Mouse (Mus musculus): ENCODE data around the gene Clca3a2. TPM values are rescaled to one million over a fixed set of nuclear protein-coding genes. Genes with fewer than 3 reads are reported as not detected.
"Not testable (repeated sequence)": the region's sequence is repeated elsewhere in the genome, so short reads cannot be mapped to it uniquely, and the experiment has no call there.

Gene Clca3a2
- polyA plus RNA-seq (2014; fragmentation: Nextera tagmentation; extraction: Ambion mirVana), result 0.29 and 0.32 TPM in 2 replicates

DNA sequence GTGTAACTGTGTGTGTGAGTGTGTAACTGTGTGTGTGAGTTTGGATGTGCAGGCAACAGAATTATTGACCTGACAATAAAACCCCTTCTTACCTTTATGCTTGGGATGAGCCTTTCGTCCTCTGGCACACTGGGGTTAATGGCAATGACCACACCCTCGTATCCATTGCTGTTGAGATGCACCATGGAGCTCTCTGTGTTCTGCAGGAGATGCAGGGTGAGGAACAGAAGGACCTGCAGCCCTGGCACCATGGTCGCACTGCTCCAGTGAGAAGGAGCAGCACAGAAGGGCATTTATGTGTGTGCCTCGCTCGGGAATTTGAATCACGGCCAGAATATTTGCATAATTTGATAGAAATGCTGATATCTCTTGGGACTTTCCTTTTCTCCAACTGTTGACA is at the start of gene Clca3a2:
Gene Clca3a2, minus strand, starts transcription at position 276 of the 400 bp plus-strand sequence.
- not testable (repeated sequence) for H3K4me2 ChIP-seq (replicated peaks; ENCODE audit: low read depth, low read length); H3K27ac ChIP-seq (ENCODE audit: low read length); H3K4me1 ChIP-seq (ENCODE audit: control insufficient read depth, insufficient read depth, low read length); ATAC-seq (ENCODE audit: insufficient number of reproducible peaks, insufficient read depth, low FRiP score, low read depth); H3K9me3 ChIP-seq (ENCODE audit: control insufficient read depth, low read depth, low read length); H3K4me3 ChIP-seq (ENCODE audit: low read depth, low read length); H3K9ac ChIP-seq (replicated peaks; ENCODE audit: low read depth, low read length); H3K27me3 ChIP-seq (ENCODE audit: control insufficient read depth, insufficient read depth, low read length); H3K36me3 ChIP-seq (ENCODE audit: control insufficient read depth, insufficient read depth, low read length)
- 82% methylated on average over 6 of the region's 6 CpGs for WGBS

DNA sequence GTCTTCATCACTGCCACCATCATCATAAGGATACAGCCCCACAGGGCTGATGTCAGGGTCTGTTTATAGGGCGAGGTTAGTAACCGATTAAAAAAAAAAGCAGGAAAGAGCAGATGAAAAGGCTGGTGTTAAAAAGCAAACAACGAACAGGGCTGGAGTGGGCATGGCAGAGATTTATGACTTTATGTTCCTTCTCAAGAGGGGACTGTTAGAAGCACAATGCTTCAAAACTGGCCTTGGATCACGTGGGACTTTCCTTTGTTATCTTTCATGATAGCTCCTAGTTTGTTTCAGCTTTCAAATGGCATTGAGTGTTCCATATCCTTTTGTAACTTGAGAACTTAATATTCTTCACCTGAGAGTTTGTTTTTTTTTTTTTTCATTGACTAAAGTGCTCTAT is 30.3 kb upstream of the Clca3a2 start:
- Histone ChIP-seq H3K36me3 (ENCODE audit: control insufficient read depth, insufficient read depth, low read length) (no peaks in the 10 kb centered on the region), H3K4me1 (ENCODE audit: control insufficient read depth, insufficient read depth, low read length) (no peaks in the 10 kb centered on the region), H3K9me3 (ENCODE audit: control insufficient read depth, low read depth, low read length) (no peaks in the 10 kb centered on the region), H3K4me3 (ENCODE audit: low read depth, low read length) (no peak overlapping the region), H3K27ac (ENCODE audit: low read length) (no peak overlapping the region), H3K27me3 (ENCODE audit: control insufficient read depth, insufficient read depth, low read length) (no peaks in the 10 kb centered on the region), H3K4me2 (replicated peaks; ENCODE audit: low read depth, low read length) (no peak overlapping the region), H3K9ac (replicated peaks; ENCODE audit: low read depth, low read length) (no peak overlapping the region)
- no peak for ATAC-seq (ENCODE audit: insufficient number of reproducible peaks, insufficient read depth, low FRiP score, low read depth)
- WGBS, result 19% methylated on average over 4 of the region's 4 CpGs

DNA sequence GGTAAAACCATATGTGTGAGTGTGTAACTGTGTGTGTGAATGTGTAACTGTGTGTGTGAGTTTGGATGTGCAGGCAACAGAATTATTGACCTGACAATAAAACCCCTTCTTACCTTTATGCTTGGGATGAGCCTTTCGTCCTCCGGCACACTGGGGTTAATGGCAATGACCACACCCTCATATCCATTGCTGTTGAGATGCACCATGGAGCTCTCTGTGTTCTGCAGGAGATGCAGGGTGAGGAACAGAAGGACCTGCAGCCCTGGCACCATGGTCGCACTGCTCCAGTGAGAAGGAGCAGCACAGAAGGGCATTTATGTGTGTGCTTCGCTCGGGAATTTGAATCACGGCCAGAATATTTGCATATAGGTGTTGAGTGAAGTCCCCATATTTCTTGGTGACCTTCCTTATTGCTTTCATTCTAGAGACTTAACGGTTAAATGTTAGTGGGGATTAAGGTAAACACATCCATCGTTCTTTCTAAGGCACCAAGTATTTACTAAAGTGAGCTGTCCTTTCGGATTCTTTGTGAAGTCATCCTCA is 29.8 kb upstream of the Clca3a2 start, which contains the start of gene Clca3b:
Gene Clca3b, minus strand, starts transcription at position 344 of the 543 bp plus-strand sequence.
- H3K27me3 ChIP-seq (ENCODE audit: control insufficient read depth, insufficient read depth, low read length); ATAC-seq (ENCODE audit: insufficient number of reproducible peaks, insufficient read depth, low FRiP score, low read depth); H3K36me3 ChIP-seq (ENCODE audit: control insufficient read depth, insufficient read depth, low read length); H3K4me3 ChIP-seq (ENCODE audit: low read depth, low read length); H3K4me2 ChIP-seq (replicated peaks; ENCODE audit: low read depth, low read length); H3K4me1 ChIP-seq (ENCODE audit: control insufficient read depth, insufficient read depth, low read length); H3K9ac ChIP-seq (replicated peaks; ENCODE audit: low read depth, low read length); H3K9me3 ChIP-seq (ENCODE audit: control insufficient read depth, low read depth, low read length); H3K27ac ChIP-seq (ENCODE audit: low read length): not testable (repeated sequence)
- WGBS, result 64% methylated on average over 9 of the region's 9 CpGs

DNA sequence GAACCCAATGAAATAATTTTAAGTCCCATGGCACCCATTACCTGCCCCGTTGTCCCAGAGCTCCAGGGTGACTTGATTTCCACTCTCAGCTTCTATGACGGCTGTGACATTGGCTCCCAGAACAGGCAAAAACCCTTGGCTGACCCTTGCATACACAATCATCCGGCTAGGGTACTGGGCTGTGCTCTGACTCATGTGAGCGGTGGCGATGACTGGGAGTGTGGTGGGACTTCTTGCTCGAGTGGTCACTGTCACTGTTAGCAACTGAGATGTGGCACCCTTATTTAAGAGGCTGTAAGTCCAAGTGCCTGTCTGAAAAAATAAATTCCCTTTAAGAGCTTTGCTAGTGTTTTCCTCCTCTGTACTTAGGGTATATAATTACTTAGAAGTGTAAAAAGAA is 8.0 kb upstream of the Clca3a2 start:
- Histone ChIP-seq H3K4me3 (ENCODE audit: low read depth, low read length) (no peak overlapping the region), H3K9ac (replicated peaks; ENCODE audit: low read depth, low read length) (no peak overlapping the region), H3K9me3 (ENCODE audit: control insufficient read depth, low read depth, low read length) (no peaks in the 10 kb centered on the region), H3K36me3 (ENCODE audit: control insufficient read depth, insufficient read depth, low read length) (no peaks in the 10 kb centered on the region), H3K27ac (ENCODE audit: low read length) (no peak overlapping the region), H3K4me2 (replicated peaks; ENCODE audit: low read depth, low read length) (no peak overlapping the region), H3K27me3 (ENCODE audit: control insufficient read depth, insufficient read depth, low read length) (no peaks in the 10 kb centered on the region), H3K4me1 (ENCODE audit: control insufficient read depth, insufficient read depth, low read length) (no peaks in the 10 kb centered on the region)
- WGBS, result 83% methylated on average over 6 of the region's 6 CpGs
- no peak for ATAC-seq (ENCODE audit: insufficient number of reproducible peaks, insufficient read depth, low FRiP score, low read depth)

DNA sequence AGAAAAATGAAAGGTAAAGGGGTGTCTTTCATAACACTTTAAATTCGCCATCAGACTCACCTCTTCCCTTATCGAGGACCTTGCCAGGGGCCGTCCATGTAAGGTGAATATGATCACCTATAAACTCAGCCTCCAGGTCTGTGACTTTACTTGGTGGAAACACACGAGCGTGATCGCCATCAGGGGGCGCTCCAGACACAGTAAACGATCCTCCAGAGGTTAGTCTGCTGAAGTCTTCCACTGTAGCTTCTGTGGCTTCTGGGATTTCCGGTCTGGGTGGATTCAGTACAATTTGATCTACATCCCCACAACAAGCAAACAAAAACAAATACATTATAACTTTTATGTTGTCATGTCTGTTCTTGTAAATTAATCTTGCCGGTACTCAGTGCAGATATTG is 5.9 kb upstream of the Clca3a2 start:
- no peak overlapping the region for H3K4me3 ChIP-seq (ENCODE audit: low read depth, low read length)
- no peak overlapping the region for H3K9ac ChIP-seq (replicated peaks; ENCODE audit: low read depth, low read length)
- no peaks in the 10 kb centered on the region for H3K4me1 ChIP-seq (ENCODE audit: control insufficient read depth, insufficient read depth, low read length)
- no peaks in the 10 kb centered on the region for H3K27me3 ChIP-seq (ENCODE audit: control insufficient read depth, insufficient read depth, low read length)
- no peak overlapping the region for H3K27ac ChIP-seq (ENCODE audit: low read length)
- H3K9me3 ChIP-seq (ENCODE audit: control insufficient read depth, low read depth, low read length), result no peaks in the 10 kb centered on the region
- WGBS, result 10% methylated on average over 10 of the region's 10 CpGs
- 0 out of 2 replicates have a peak, but pooled peaks have one; percentile 58 for ATAC-seq (ENCODE audit: insufficient number of reproducible peaks, insufficient read depth, low FRiP score, low read depth)
- no peaks in the 10 kb centered on the region for H3K36me3 ChIP-seq (ENCODE audit: control insufficient read depth, insufficient read depth, low read length)
- H3K4me2 ChIP-seq (replicated peaks; ENCODE audit: low read depth, low read length), result no peak overlapping the region

DNA sequence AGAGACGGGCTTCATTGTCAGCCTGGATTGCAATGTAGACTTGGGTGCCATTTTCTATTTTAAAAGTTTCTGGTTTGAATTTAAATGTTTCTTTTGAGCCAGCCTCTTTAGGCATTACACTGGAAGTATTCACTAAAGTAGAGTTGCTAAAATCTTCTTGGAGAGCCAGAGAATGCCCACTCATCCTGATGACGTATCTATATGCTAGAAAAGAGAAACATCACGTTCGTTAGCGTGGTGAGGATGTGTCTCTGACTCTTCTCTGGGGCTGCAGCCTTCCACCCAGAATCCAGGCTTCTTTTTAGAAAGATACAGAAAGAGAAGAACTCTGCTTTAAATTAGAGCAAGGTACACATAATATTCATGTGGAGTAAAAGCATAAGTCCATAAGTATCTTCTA is 4.0 kb upstream of the Clca3a2 start:
- Histone ChIP-seq H3K4me3 (ENCODE audit: low read depth, low read length) (no peak overlapping the region), H3K9ac (replicated peaks; ENCODE audit: low read depth, low read length) (no peak overlapping the region), H3K4me2 (replicated peaks; ENCODE audit: low read depth, low read length) (no peak overlapping the region), H3K27ac (ENCODE audit: low read length) (no peak overlapping the region), H3K9me3 (ENCODE audit: control insufficient read depth, low read depth, low read length) (no peaks in the 10 kb centered on the region), H3K36me3 (ENCODE audit: control insufficient read depth, insufficient read depth, low read length) (no peaks in the 10 kb centered on the region), H3K4me1 (ENCODE audit: control insufficient read depth, insufficient read depth, low read length) (no peaks in the 10 kb centered on the region), H3K27me3 (ENCODE audit: control insufficient read depth, insufficient read depth, low read length) (no peaks in the 10 kb centered on the region)
- no peak for ATAC-seq (ENCODE audit: insufficient number of reproducible peaks, insufficient read depth, low FRiP score, low read depth)
- 79% methylated on average over 5 of the region's 5 CpGs for WGBS

DNA sequence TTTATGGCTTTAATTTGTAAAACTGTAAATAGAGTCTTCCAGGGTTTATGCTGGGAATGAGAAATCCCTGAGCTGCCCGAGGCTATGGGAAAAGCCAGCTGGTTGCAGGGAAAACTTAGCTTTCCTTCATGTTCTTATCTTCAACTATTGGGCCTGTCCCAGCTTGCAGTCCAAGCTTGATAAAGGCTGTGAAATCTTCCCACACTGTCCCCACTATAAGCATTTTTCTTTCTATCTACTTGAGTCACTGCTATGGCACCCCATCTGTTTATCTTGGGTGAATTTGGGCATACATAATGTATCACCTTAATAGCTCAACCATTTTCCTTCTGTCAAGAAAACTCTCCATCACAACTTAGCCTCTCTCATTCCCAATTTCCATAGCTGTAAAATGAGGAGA is 1.3 kb upstream of the Clca3a2 start:
- Histone ChIP-seq H3K9me3 (ENCODE audit: control insufficient read depth, low read depth, low read length) (no peaks in the 10 kb centered on the region), H3K27me3 (ENCODE audit: control insufficient read depth, insufficient read depth, low read length) (no peaks in the 10 kb centered on the region), H3K36me3 (ENCODE audit: control insufficient read depth, insufficient read depth, low read length) (no peaks in the 10 kb centered on the region), H3K4me2 (replicated peaks; ENCODE audit: low read depth, low read length) (no peak overlapping the region), H3K27ac (ENCODE audit: low read length) (no peak overlapping the region), H3K9ac (replicated peaks; ENCODE audit: low read depth, low read length) (no peak overlapping the region), H3K4me3 (ENCODE audit: low read depth, low read length) (no peak overlapping the region), H3K4me1 (ENCODE audit: control insufficient read depth, insufficient read depth, low read length) (no peaks in the 10 kb centered on the region)
- 19% methylated on average over 1 of the region's 1 CpGs for WGBS
- no peak for ATAC-seq (ENCODE audit: insufficient number of reproducible peaks, insufficient read depth, low FRiP score, low read depth)

DNA sequence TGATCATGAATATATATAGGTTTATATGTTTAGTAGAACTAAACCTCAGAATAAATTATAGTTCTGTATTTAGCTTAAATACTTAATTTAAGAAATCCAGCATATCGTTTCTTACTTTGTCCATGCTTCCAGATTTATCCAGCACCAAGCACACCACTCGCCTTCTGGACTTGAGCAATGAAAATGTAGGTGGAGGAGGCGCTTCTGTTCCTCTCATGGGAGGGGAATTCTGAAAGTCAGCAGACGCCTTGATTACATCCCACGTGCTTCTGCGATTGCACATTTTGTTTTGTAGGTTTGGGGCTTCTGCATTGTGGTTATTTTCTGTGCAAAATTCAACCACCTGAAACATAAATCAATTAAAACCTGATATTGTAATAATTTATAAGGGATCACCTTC is 6.0 kb downstream of the Clca3a2 start:
- not testable (repeated sequence) for H3K27me3 ChIP-seq (ENCODE audit: control insufficient read depth, insufficient read depth, low read length); H3K9me3 ChIP-seq (ENCODE audit: control insufficient read depth, low read depth, low read length); H3K4me1 ChIP-seq (ENCODE audit: control insufficient read depth, insufficient read depth, low read length); H3K4me2 ChIP-seq (replicated peaks; ENCODE audit: low read depth, low read length); H3K27ac ChIP-seq (ENCODE audit: low read length); H3K4me3 ChIP-seq (ENCODE audit: low read depth, low read length); ATAC-seq (ENCODE audit: insufficient number of reproducible peaks, insufficient read depth, low FRiP score, low read depth); H3K36me3 ChIP-seq (ENCODE audit: control insufficient read depth, insufficient read depth, low read length); H3K9ac ChIP-seq (replicated peaks; ENCODE audit: low read depth, low read length)
- WGBS, result 89% methylated on average over 6 of the region's 6 CpGs

DNA sequence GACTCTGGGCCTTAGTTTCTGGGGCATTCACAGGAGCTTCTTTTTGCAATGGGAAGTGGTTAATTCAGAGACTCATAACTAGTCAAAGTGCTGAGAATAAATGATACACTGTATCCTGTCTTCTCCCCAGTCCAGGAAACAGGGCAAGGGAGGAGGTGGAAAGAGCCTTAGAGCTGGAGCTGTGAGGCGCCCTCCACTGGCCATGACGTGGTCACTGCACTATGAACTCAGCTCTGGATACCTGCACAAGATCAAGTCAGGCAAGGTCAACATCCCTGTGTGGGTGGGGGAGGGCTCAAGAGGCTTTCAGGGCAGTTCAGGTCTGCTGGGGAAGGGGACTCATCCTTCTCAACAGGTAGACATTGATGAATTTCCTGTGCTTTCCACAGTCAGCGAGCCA is 7.5 kb downstream of the Clca3a2 start:
- ATAC-seq (ENCODE audit: insufficient number of reproducible peaks, insufficient read depth, low FRiP score, low read depth), result no peak
- H3K9ac ChIP-seq (replicated peaks; ENCODE audit: low read depth, low read length), result no peak overlapping the region
- H3K36me3 ChIP-seq (ENCODE audit: control insufficient read depth, insufficient read depth, low read length), result no peaks in the 10 kb centered on the region
- H3K27me3 ChIP-seq (ENCODE audit: control insufficient read depth, insufficient read depth, low read length), result no peaks in the 10 kb centered on the region
- no peaks in the 10 kb centered on the region for H3K9me3 ChIP-seq (ENCODE audit: control insufficient read depth, low read depth, low read length)
- H3K4me1 ChIP-seq (ENCODE audit: control insufficient read depth, insufficient read depth, low read length), result no peaks in the 10 kb centered on the region
- H3K4me2 ChIP-seq (replicated peaks; ENCODE audit: low read depth, low read length), result no peak overlapping the region
- H3K27ac ChIP-seq (ENCODE audit: low read length), result no peak overlapping the region
- no peak overlapping the region for H3K4me3 ChIP-seq (ENCODE audit: low read depth, low read length)
- 40% methylated on average over 3 of the region's 3 CpGs for WGBS
